Mouse (Mus musculus) monocyte, adult 5-6 weeks (primary cell): ENCODE data around the gene Smchd1. TPM values are rescaled to one million over a fixed set of nuclear protein-coding genes. Genes with fewer than 3 reads are reported as not detected.

ENCODE experiments used
- ATAC-seq: fragments of 153-309, 156-312 bp; replicated peaks from 2 replicates; pipeline ENCODE4 v1.8.0; 2017; ENCODE audit warnings: mild to moderate bottlenecking; ENCODE audit not compliant: low TSS enrichment, insufficient number of reproducible peaks, severe bottlenecking, poor library complexity, low FRiP score
- total RNA-seq: library from RNA; stranded (forward); fragments of 200-1000, 200-491, 200-594 nt; gene quantifications from 3 replicates; pipeline ENCODE4 v1.2.3, GENCODE M21; 2017

Smchd1 gene
- total RNA-seq, 1 experiment from 2014 or later = 202 TPM

- no peak for ATAC-seq
These were observed 157.6 kb downstream of the Smchd1 start for GRCm38 (mm10) chr17:71317571-71317970.

GRCm38 (mm10) chr17:71314315-71314714, 160.8 kb downstream of the Smchd1 start:
- no peak for ATAC-seq

GRCm38 (mm10) chr17:71311340-71312171, 163.6 kb downstream of the Smchd1 start, which contains the start of gene Emilin2:
Gene Emilin2, minus strand, starts transcription at chr17:71311978.
- 0 out of 2 replicates have a peak, but pooled peaks have one; percentile 2 for ATAC-seq

- peak; percentile 78 for ATAC-seq
These were observed 164.4 kb downstream of the Smchd1 start for GRCm38 (mm10) chr17:71310486-71311339.

GRCm38 (mm10) chr17:71309711-71310485, 165.2 kb downstream of the Smchd1 start:
- 0 out of 2 replicates have a peak, but pooled peaks have one; percentile 9 for ATAC-seq

GRCm38 (mm10) chr17:71309141-71309540, 166.0 kb downstream of the Smchd1 start:
- ATAC-seq = no peak

- ATAC-seq = no peak
These were observed 166.8 kb downstream of the Smchd1 start for GRCm38 (mm10) chr17:71308296-71308695.

GRCm38 (mm10) chr17:71307251-71307790, 167.8 kb downstream of the Smchd1 start:
- ATAC-seq = no peak

- ATAC-seq = no peak
These were observed 168.4 kb downstream of the Smchd1 start for GRCm38 (mm10) chr17:71306716-71307115.

- ATAC-seq = no peak
These were observed 169.1 kb downstream of the Smchd1 start for GRCm38 (mm10) chr17:71306091-71306490.

- no peak for ATAC-seq
These were observed 171.7 kb downstream of the Smchd1 start for GRCm38 (mm10) chr17:71303444-71303843.

- ATAC-seq = no peak
These were observed 173.7 kb downstream of the Smchd1 start for GRCm38 (mm10) chr17:71301413-71301812.

- ATAC-seq = peak; percentile 69
These were observed 174.8 kb downstream of the Smchd1 start for GRCm38 (mm10) chr17:71300338-71300737.

GRCm38 (mm10) chr17:71299879-71300278, 175.3 kb downstream of the Smchd1 start:
- ATAC-seq = peak; percentile 85

GRCm38 (mm10) chr17:71294570-71294969, 180.6 kb downstream of the Smchd1 start:
- ATAC-seq = peak; percentile 32
